Mouse (Mus musculus): Measurements from ENCODE around the gene Surf4. TPM values are rescaled to one million over a fixed set of nuclear protein-coding genes. Genes with fewer than 3 reads are reported as not detected.

The Surf4 gene
- total RNA-seq, 1 experiment from 2014 or later, result 51.5 TPM

DNA sequence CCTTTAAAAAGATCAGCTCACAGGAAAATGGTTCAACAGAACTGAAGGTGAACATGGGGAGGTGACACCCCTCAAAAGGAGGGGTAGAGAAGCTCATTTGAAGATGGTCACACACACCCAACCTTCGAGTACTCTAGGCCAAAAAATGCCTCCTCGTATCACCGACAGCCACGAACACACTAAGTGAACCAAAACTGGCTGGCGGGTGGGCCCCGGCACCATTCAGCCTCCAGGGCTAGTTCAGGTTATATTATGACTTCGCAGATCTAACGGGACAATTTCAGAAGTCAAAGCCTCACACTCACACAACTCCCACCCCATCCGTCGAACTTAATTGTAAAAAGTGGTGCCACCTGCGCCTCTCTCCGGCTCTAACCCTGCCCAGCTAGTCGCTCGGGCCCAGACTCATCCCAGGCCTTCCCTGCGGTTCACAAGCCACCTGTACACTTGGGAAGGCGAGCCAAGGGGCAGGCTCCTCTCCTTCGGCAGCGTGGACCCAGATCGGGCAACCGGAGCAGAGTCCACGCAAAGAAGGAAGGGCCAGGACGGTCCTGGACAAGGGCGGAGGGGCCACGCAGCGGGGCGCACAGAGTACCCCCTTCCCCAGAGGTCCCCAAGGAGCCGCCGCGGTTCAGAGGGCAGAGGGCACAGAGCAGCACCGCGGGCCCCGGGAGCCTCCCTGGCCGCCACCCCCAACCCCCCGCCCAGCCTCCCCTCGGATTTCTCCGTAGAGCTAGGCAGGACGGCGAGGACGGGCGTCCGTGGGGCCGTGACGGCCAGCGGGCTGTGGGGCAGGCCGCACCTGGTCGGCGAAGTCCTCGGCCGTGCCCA is 1.0 kb downstream of the Surf4 start:
- no peak for ATAC-seq (replicated peaks; ENCODE audit: low read depth, poor library complexity, severe bottlenecking)

DNA sequence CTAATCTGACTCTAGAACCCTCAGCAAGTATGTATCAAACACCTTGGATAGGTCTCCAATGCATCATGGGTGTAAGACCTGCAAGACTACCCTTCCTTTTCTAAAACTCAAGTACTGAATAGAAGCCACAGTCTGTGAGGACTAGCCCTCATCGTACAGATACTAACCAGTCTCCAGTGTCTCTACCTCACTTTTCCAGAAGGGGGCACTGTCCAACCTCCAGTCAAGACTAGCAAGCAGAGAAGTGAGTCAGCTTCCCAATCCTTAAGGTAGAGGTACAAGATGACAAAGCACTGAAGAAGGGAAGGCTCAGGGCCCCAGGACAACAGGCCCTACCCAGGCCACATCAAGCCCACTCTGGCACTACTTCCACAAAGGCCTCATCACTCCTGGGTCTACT is 3.3 kb downstream of the Surf4 start:
- ATAC-seq (replicated peaks; ENCODE audit: low read depth, poor library complexity, severe bottlenecking), result peak; percentile 45; the same call in 1 of the 2 replicates

DNA sequence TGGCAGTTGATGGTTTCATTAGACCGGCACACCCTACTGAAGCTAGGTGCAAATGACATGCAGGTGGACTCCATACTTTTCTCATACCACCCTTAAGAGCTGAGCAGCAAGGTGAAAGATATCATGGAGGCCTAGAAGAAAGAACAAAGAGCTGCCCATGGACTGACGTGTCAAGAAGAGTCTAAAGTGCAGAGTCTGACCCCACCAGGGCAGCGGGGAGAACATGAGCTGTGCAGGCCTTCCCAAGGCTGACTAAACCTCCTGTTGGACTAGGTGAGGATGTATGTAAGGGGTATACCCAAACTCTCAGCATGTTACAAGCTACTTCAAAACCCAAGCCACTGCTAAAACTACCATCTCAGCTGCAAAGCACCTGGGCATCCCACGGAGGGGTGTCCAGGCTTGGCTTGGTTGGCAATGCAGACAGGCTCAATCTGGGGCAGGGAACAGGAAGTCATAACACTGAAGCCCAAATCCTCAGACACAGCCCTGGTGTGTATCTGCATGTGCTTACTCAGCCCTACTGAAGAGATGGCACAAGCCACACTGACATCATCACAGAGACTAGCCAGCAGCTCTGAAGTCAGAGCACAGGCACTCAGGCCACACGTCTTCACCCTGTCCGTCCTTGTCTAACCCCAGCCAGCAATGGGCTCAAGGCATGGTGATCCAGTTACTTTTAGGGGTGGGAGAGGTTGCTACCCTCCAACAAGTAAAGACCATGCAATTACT is 5.8 kb downstream of the Surf4 start:
- ATAC-seq (replicated peaks; ENCODE audit: low read depth, poor library complexity, severe bottlenecking), result no peak

DNA sequence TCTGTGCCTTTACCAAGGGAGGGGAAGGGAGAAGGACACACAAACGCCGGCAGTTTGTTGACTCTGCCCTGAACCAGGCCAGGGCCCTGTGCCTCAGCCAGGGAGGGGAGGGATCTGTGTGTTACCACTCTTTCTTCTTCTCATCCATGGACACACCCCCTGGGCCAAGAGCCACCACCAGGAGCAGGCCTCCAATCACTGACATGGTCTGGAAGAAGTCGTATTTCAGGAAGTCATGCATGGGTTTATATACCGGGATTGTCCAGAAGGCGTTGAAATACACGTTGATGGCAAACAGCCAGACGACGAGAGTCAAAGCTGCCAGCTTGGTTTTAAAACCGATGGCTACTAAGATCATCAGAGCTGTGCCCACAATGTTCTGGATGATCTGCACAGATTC is 11.9 kb downstream of the Surf4 start:
- no peak for ATAC-seq (replicated peaks; ENCODE audit: low read depth, poor library complexity, severe bottlenecking)

DNA sequence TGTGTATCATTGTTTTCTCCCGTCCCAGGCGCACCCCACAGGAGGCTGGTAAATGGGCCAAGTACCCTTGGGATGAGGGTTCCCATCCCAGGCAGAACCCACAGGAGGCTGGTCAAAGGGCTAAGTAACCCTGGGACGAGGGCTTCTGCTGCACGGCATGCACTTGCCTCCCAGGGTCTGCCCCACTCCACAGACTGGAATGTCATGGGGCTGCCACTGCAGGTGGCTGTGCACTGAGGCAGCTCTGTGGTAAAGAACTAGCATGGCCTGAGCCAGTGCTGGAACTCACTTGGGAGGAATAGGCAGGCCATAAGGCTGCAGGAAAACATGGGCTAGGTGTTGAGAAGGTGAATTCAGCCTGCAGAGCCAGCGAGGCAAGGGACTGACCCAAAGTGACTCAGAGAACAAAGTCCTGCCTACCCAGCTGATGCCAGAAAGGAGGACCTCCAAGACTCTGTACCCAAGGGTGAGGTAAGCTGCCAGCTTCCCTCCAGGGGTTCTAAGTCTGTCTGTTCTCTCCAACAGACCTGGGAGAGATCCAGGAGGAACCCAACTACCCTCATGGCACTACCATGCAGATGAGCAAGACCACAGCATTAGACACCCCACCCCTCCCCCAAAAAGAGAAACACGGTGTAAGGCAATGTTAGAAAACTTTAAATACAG is 13.4 kb downstream of the Surf4 start:
- ATAC-seq (replicated peaks; ENCODE audit: low read depth, poor library complexity, severe bottlenecking), result no peak

DNA sequence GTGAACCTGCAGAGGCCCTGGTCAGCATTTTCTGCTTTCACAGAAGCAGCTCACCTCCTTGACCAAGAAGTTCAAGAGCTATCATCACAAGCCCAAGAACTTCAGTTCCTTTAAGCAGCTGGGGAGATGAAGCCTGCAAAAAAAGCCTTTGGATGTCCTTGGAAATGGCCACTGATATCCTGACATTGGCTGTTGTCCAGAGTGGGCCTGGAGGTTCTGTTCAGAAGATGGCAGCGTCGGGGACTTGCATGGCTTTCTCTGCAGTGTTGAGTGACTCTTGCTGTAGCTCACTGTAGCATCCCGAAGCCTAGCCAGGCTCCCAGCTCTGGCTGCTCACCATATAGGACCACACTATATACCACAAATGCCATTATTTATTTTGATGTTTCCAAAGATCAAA is 14.0 kb downstream of the Surf4 start:
- ATAC-seq (replicated peaks; ENCODE audit: low read depth, poor library complexity, severe bottlenecking), result no peak

DNA sequence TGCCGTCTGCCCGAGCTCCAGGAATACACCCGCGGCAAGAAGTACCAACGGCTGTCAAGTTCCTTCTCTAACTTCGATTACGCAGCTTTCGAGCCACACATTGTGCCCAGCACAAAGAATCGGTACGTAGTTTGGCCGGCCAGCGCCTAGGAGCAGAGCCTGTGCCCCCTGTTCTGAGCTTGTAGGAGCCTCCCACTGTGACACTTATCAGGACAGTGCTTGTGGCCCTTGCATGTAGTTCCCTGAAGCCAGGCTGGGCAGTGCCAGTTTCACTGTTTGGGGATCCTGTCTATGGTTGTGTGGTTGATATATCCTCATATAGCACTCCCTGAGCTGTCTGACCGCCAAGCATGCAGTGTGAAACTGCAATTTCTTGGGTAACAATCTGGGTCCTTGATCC is 17.0 kb downstream of the Surf4 start:
- ATAC-seq (replicated peaks; ENCODE audit: low read depth, poor library complexity, severe bottlenecking), result no peak; the same call in 1 of the 2 replicates

DNA sequence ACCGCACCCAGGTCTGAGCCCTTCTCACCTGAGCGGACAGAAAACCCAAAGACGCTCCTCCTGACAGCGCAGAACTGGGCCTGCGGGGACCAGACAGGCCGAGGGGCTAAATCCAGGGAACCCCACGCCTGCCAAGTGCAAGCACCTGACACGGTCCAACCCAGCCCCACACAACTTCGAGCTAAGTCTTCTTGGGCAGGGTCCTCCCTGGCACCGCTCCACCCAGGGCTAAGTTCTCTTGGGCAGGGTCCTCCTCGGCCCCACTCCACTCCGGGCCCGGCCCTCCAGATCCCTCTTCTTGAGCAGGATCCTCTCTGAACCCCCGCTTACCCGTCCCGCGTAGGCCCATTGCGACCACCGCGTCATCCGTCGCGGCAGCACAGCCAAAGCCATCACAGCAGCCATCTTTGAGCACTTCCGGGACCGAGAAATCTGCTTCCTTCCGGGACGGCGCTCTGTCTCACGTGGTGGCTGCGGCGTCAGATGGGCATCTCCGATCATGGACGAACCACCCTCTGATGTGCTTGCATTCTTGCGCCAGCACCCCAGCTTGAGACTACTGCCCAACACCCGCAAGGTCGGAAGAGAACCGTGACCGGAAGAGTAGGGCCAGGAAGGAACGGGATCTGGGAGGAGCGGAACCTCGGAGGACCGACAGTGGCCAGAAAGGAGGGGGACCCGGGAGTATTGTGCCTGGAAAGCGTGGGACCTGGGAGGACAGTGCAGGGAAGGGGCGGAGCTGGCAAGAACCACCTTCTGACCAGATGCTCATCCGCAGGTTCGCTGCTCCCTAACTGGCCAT is 17.6 kb downstream of the Surf4 start, which contains the start of the genes Surf2 and Surf1:
Gene Surf2 (plus strand): TSS at position 441 of the 802 bp plus-strand sequence.
Gene Surf1 (minus strand): TSS at position 604 of the 802 bp plus-strand sequence.
- peak; percentile 86 for ATAC-seq (replicated peaks; ENCODE audit: low read depth, poor library complexity, severe bottlenecking)

DNA sequence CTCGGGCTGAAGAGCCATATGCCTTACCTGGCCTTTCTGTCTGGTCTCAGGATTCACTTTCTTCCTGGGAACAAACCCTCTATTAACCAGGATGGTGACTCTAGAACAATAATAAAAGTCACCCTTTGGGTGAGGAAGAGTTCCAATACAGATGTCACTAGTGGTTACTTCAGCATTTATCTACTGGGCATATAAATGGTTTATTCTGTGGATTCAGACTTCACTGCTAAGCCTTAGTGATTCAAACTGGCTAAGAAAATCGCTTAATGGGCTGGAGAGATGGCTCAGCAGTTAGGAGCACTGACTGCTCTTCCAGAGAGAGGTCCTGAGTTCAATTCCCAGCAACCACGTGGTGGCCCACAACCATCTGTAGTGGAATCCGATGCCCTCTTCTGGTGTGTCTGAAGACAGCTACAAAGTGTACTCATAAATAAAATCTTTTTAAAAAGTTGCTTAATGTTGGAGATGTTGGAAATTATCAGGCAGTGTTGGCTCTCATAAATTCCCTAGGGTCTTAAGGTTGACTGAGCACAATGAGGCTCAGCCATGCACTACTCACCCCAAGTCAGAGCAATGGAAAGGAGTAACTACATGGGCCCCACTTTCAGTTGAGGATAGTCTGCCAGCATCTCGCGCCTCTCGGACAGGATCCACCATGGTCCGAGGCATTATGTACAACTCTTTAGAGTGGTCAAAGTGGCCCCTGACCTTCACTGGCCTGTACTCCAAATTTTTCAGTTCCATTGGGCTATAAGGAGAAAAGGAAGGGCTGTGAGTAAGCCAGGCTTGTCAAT is 19.4 kb downstream of the Surf4 start:
- no peak for ATAC-seq (replicated peaks; ENCODE audit: low read depth, poor library complexity, severe bottlenecking)

DNA sequence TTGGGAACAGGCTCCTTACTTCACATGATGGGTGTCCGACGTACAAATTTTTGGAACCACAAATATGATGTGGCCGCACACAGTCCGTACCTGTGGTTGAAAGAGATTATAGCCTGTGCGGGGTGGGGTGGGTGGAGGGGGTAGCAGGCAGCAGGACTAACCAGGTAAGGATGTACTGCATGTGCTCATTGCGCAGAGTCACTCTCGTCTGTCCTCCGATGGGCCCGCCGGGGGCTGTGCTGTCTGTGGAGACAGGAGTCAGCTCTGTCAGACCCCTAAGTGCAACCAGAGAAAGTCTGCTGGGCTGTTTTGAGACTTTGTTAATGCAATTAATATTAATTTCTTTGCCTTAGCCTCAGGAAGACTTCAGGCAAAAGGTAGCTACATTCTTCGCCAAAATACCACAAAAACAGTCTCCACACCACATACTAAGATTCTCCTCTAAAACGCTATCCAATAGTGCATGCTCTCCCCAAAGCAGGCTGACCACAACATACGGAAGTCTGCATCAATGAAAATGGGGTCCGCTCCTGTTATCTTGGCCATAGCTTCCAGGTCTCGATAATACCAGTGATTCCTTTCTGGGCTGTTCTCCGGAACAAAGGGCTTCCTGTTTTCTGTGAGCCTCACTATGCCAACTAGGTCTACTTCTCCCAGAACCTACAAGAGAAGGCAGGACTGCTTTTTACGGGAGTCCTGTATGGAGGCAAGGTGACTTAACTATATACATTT is 20.1 kb downstream of the Surf4 start:
- ATAC-seq (replicated peaks; ENCODE audit: low read depth, poor library complexity, severe bottlenecking), result no peak

DNA sequence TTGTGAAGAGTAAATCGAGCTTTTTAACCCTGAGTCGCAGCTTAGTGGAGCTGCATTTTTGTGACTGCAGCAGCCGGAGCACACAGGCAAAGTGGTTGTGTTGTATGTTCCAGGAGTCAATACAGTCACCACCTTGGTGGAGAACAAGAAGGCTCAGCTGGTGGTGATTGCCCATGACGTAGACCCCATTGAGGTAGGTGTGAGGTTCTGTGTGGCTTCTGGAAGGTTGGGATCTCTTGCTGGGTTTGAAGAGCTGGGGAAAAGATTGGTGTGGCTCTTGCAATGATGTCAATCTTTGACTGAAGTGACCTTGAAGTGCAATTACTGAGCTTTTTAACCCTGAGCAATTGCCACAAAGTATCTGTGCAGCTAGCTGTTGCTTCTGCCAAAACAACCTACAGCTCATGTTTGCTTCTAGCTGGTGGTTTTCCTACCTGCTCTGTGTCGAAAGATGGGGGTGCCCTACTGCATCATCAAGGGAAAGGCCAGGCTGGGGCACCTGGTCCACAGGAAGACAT is 21.4 kb downstream of the Surf4 start:
- ATAC-seq (replicated peaks; ENCODE audit: low read depth, poor library complexity, severe bottlenecking), result no peak

DNA sequence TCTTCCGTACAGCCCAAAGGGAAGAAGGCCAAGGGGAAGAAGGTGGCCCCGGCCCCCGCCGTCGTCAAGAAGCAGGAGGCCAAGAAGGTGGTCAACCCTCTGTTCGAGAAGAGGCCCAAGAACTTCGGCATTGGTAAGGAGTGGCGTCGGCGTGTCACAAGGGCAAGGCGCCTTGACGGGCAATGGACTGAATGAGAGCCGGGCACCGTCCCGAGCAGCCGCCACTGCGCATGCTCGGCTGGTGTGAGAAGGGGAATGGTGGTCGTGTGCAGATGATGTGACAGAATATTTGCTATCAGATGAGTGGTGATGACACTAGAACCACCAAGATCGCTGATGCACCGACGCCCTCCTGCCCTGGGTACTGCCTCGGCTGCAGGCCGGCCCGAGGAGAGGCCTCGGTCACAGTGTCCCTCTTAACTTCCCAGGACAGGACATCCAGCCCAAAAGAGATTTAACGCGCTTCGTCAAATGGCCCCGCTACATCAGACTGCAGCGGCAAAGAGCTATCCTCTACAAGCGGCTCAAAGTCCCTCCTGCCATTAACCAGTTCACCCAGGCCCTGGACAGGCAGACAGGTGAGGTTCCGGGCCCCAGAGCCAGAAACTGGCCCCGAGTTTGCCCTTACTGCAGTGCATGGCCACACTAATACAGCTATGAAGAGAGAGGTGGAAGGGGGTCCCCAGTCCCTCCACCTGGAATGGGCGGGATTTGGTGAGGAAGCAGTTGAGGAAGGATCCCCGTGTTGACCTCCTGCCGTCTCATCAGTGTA is 22.5 kb downstream of the Surf4 start:
- ATAC-seq (replicated peaks; ENCODE audit: low read depth, poor library complexity, severe bottlenecking), result no peak; the same call in 1 of the 2 replicates

DNA sequence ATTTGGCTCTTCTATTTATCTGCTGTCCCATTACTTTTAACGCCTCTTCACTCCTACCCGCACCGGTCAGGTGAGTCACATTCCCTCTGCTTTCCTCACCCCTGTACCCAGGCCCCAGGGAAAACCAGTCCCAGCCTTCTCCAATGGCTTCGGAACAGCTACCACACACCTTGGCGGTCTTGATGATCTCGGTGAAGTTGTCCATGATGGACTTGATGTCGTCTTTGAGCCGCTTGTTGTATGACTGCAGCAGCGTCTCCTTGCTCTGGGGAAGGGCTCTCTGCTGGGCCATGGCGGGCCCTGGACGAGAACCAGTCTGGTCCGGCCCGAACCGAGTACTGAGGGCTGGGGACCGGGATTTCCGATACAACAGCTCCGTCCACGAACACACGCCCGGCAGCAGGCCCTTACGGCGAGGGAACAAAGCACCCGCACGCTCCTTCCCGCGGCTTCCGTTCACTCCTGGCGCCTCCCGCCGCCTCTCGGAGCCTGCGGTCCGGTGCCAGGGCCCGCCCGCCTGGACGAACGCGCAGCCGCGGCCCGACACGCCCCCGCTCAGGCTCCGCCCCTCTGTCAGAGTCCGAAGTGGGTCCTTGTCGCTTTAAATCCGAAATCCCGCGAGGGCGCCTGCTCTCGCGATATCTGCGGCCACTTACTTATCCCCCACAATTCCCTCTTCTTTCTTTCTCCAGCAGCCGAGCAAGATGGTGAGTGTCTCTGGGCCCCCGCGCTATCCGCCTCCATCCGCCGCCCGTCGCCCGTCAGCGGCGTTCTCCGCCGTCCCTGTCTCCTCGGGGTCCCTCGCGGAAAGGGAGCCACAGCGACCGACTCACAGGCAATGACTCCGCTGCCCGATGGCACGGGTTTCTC is 23.4 kb downstream of the Surf4 start, which contains the start of the genes Med22 and Rpl7a:
Gene Med22 (minus strand): TSS at position 554 of the 870 bp plus-strand sequence.
Gene Rpl7a (plus strand): TSS at position 641 of the 870 bp plus-strand sequence.
- peak; percentile 76 for ATAC-seq (replicated peaks; ENCODE audit: low read depth, poor library complexity, severe bottlenecking)

DNA sequence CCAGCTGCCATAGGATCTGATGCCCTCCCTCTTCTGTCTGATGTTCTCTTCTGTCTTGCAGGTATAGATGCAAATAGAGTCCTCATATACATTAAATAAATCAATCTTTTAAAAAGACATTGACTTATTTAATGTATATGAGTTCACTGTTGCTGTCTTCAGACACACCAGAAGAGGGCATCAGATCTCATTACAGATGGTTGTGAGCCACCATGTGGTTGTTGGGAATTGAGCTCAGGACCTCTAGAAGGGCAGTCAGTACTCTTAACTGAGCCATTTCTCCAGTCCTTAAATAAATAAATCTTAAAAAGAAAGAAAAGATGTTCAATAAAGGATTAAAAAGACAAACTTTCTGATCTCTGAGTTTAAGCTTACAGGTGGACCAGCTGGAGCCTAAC is 24.3 kb downstream of the Surf4 start:
- no peak for ATAC-seq (replicated peaks; ENCODE audit: low read depth, poor library complexity, severe bottlenecking)

DNA sequence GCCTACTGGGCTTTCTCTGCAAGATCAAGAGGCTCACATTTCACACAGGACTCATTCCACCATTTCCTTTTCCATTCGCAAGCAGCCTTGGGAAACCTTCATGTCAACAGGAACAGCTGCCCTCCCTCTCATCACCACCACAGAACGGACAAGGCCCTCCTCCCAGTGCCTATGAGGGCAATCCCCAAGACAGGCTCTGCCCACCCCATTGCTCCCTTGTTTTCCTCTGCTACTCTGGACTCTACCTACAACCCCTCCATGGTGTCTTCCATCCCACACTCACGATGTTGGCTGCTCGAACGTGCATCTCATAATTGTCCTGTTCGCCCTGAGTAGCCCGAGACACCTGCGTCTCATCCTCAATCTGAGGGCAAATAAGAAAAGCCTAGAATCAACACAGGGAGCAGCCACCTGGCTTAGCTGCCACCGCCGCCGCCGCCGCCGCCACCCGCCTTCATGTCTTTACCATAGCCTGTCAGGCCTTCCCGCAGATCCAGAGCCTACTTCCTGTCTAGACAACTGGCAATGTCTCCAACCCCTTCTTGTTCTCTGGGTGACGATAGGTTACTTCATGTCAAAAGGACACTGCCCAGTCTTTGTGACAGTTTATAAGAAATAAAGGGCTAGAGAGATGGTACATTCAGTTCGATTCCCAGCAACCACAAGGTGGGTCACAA is 24.9 kb downstream of the Surf4 start:
- no peak for ATAC-seq (replicated peaks; ENCODE audit: low read depth, poor library complexity, severe bottlenecking)

DNA sequence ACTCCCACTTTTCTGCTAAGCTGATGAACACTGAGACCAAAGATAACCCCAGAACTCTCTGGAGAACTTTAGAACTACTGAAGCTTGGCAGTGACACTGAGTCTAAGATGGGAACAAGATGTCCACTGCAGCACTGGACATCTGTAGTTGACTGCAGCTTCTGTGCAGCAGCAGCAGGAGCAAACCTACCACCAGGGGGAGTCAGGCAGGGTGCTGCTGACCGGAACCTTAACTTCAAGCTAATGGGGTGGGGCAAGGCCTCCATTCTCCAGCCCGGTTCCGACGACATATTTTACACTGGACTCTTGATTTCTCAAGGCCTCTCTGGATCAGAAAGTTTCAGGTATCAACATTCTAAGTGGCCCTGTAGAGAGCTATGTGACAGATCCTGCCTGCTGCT is 26.6 kb downstream of the Surf4 start:
- no peak for ATAC-seq (replicated peaks; ENCODE audit: low read depth, poor library complexity, severe bottlenecking)

Measured in common myeloid progenitor, adult 5-6 weeks (primary cell).